Mouse (Mus musculus) gastrocnemius, postnatal 4 days (tissue): ENCODE data around the gene Sgsm3. TPM values are rescaled to one million over a fixed set of nuclear protein-coding genes. Genes with fewer than 3 reads are reported as not detected.
"Not testable (repeated sequence)": the region's sequence is repeated elsewhere in the genome, so short reads cannot be mapped to it uniquely, and the experiment has no call there.

Source experiments
- DNase-seq, 2 experiments: peaks; one replicate each; pipeline ENCODE4 v3.0.0; 2021 to 2022; ENCODE audit warnings: low spot score in 2 of 2, mixed read lengths in 2 of 2
- long read RNA-seq, 2 experiments: library from polyadenylated mRNA; stranded (forward); transcript quantifications; one replicate each; pipeline ENCODE4 v2.0.0; 2021
- total RNA-seq, 2 experiments: library from RNA; stranded (reverse); gene quantifications; 2 replicates each; pipeline ENCODE4 v1.2.3; 2021

Gene Sgsm3
- total RNA-seq, result 10 to 100 TPM; 12.8 to 15.0 TPM
- long read RNA-seq, experiment 1, transcript Sgsm3-208 (22 exons, 2,997 nt), result major isoform, 19 of 27 reads
- long read RNA-seq, experiment 1, partial matches to known transcripts, result 2 of 27 reads
- long read RNA-seq, experiment 1, other reads (novel, unspliced or antisense), result 6 of 27 reads
- long read RNA-seq, experiment 2, transcript Sgsm3-208 (22 exons, 2,997 nt), result major isoform, 25 of 32 reads
- long read RNA-seq, experiment 2, partial matches to known transcripts, result 1 of 32 reads
- long read RNA-seq, experiment 2, other reads (novel, unspliced or antisense), result 6 of 32 reads

DNA sequence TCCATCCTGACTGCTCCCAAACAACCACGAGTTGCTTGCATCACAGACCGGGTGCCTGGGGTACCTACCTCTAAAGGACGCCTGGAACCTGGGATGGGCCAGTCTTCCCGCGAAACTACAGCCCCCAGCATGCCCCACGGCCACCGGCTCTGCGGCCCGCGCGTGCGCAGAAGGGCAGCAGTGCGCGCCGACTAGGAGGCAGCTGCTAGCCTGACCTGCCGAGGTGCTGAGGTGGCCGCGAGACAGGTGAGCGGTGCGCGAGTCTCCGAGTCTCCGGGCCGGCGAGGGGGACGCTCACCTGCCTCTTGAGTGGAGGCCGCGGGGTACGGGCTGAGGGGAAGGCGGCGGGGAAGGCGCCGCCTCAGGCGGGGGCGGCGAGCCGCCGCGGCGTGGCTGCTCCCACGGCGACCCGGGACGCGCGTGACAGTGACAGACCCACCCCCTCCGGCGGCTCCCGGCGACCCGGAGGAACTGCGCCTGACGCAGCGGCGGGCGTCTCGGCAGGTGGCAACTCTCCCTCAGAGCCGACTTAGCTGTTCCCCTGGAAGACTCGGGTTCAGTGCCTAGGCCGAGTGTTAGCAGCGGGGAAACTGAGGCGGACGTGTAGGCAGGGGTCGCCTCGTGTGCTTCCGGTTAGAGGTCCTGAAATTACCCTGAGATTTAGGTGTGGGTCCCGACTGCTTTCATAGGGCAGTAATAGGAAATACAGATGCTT, at the start of gene Sgsm3:
TSS of gene Sgsm3 (plus strand) at position 146 of the 715 bp plus-strand sequence.
- DNase-seq, result peak; percentile 67 to 82

- DNase-seq, result no peak
Measured at GRCm38 (mm10) chr15:80928811-80929355, 48.7 kb upstream of the Sgsm3 start.

- no peak for DNase-seq
Measured at GRCm38 (mm10) chr15:80930048-80930571, 47.5 kb upstream of the Sgsm3 start.

DNA sequence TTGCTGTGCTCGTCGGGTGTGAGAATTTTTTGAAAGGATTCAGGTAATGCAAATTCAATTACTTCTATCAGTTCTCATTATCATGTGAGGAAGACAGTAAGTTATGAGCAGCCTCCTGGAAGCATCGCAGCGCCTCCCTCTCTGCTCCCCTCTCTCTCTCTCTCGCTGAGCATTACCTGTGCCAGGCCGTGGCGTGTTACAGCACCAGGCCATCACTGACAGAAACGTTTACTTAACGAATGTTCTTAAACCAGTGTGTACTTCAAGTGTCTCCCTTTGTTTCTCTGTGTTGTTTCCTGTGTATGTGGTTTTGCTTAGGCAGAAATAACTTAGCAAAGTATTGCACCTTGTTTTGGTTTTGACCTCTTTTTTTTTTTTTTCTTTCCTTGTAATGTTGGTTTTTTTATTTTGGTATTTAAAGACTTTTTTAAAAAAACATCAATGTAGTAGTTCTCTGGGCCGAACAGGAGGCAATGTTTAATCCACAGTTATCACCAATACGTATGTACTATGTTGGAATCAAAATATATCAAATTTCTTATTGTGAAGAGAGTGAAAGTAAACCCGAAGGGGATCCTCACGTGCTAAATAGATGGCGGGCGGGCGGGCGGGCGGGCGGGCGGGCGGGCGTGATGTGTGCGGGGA, 46.8 kb upstream of the Sgsm3 start:
- DNase-seq, result not testable (repeated sequence)

GRCm38 (mm10) chr15:80931345-80931960, 46.1 kb upstream of the Sgsm3 start:
- DNase-seq, result no peak

DNA sequence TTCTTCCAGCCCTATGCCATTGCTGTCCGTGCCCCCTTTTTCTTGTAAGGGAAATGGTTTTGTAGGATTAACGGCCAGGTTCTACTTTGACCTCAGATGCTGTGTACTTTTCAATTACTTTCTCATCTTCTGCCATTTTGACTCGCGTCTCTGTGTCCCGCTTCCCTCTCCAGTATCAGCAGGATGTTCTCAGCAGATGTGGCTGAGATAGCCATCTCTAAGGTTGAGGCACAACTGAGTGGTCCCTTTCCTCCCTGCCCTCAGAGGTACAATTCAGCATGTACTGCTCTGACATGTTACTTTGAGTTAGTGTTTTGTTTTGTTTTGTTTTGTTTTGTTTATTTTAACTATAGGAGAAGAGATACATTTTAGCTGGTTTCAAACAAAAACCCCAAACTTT, 42.7 kb upstream of the Sgsm3 start:
- DNase-seq, result no peak

DNA sequence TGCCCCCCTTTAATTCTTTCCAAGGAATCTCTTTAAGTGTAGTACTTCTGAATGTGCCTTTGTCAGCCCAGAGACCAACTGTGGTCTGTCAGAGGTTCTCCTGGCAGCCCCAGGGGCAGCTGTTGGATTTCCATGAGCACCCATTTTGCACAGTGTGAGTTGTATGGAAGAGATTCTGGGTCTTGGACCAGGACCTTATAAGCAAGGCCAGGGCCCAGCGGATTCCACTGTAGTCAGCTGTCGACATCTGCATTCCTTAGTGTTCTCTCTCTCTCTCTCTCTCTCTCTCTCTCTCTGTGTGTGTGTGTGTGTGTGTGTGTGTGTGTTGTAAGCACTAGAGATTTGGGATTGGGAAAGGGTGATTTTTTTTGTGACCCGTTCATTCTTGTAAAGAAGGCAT, 40.9 kb upstream of the Sgsm3 start:
- peak in 1 of 2 experiments; percentile 35 for DNase-seq

- DNase-seq, result no peak
Measured at GRCm38 (mm10) chr15:80938615-80939014, 39.0 kb upstream of the Sgsm3 start.

DNA sequence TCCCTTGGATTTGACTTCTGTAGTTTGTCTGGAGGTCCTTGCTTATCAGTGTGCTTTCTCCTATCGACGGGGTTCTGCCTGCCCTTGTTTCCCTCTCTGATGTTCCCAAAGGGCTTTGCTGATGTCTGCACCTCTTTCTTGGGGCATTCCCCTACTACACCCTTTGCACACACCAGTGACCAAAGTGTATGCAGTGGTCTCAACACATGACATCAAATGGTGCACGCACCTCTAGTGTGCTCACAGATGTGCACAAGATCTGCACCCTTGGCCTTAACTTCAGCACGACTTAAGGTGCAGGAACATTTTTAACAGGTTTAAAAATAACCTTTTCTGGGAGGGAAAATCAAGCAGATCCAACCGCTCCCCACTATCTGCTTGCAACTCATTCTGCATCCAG, 38.2 kb upstream of the Sgsm3 start:
- no peak for DNase-seq

GRCm38 (mm10) chr15:80941468-80942040, 36.0 kb upstream of the Sgsm3 start:
- DNase-seq, result no peak

GRCm38 (mm10) chr15:80945851-80946250, 31.7 kb upstream of the Sgsm3 start:
- no peak for DNase-seq

DNA sequence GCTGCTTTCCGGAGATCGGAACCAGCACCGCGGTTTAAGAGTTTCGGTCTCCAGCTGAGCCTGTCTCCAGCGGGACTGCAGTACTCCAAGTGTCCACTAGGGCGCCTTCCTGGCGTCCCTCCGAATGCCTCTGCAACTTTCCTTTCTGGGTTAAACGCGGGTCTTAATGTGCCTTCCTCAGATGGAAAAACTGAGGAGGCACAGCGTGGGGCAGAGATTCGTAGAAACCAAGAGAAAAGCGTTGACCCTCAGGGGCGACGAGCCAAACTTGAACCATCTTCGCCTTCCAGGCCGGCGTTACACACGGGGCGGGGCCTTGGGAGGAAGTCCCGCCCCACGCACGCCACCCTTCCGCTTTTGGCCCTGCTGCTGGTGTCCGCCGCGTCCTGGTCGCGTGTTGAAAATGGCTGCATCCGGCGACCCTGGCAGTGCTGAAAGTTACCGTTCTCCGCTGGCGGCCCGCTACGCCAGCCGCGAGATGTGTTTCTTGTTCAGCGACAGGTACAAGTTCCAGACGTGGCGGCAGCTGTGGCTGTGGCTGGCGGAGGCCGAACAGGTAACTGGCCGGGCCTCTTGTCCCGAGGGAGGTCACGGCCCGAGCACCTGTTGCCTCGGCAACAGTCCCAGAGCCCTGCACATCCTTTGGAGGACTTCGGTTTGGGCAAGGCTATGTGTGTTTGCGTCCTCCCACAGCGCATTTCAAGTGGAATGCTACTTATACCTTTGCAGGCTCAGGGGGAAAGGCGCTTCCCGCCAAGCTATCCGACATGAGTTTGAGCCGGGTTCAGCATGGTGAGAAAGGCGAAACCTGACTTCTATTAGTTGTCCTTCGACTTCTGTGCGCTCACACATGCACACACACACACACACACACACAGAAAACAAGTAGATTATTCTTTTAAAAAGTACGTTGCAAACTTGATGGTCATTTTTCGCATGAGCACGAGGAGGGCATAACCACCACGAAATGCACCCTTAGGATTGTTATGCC, 29.1 kb upstream of the Sgsm3 start, which contains the start of gene Adsl:
TSS of gene Adsl (plus strand) at position 346 of the 991 bp plus-strand sequence.
- DNase-seq, result peak; percentile 81 to 89

GRCm38 (mm10) chr15:80949431-80949830, 28.1 kb upstream of the Sgsm3 start:
- DNase-seq, result no peak

GRCm38 (mm10) chr15:80950055-80950454, 27.5 kb upstream of the Sgsm3 start:
- no peak for DNase-seq

- DNase-seq, result no peak
Measured at GRCm38 (mm10) chr15:80953971-80954370, 23.6 kb upstream of the Sgsm3 start.

- no peak for DNase-seq
Measured at GRCm38 (mm10) chr15:80954861-80955260, 22.7 kb upstream of the Sgsm3 start.

- DNase-seq, result no peak
Measured at GRCm38 (mm10) chr15:80955836-80956438, 21.6 kb upstream of the Sgsm3 start.

DNA sequence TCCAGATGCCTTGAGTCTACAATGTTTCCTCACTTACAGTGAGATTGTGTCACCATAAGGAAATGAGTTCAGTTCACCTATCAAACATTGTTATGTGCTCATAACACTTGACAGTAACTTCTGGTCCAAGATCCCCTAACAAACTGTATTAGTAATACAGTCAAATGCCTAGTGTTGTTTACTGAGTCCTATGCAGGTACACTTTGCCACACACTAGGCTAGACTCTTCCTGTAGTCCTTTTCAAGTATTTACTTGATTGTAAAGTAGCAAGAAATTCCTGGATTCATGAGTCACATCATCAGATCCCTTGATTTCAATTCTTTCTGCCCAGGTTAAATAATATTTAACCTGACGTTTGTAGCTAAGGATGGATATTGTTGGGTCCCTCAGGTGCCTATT, 8.2 kb upstream of the Sgsm3 start:
- no peak for DNase-seq

- DNase-seq, result no peak
Measured at GRCm38 (mm10) chr15:80974311-80974710, 3.3 kb upstream of the Sgsm3 start.
